ENCODE assay signal across 11 mouse cellular contexts in the genomic region with DNA sequence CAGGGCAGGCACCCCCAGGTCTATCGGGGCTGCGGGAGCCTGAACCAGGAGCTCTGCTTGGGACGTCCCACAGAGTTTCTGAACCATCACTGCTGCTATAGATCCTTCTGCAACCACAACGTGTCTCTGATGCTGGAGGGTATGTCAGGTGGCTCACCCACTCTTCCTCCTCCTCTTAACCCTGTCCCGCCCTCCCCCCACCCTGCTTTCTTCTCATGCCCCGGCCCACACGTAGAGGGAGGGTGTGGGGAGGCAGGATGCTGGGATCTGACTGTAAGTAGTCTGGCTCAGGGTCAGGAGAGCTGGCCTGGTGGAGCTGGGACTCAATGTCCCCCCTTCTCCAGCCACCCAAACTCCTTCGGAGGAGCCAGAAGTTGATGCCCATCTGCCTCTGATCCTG. TPM values are rescaled to one million over a fixed set of nuclear protein-coding genes. Genes with fewer than 3 reads are reported as not detected.
DNase-seq lines count a peak whose midpoint lies in the region; ATAC-seq lines count a peak whose summit lies in the region.
"Had no signal": no experiment of that assay in that cellular context is flagged by ENCODE, and none has a peak within 500 bp of the region (broad histone marks: within the 10 kb centered on the region; RNA-seq: fewer than 3 reads in every experiment).

No protein-coding gene starts in this region.

- peak overlapping the region; percentile 23 for H3K4me3 ChIP-seq in kidney, embryonic 15.5 days (replicated peaks)
- no peak overlapping the region for H3K4me3 ChIP-seq in hindbrain, embryonic 14.5 days (replicated peaks; ENCODE audit: low read length)
- H3K4me3 ChIP-seq in neural tube, embryonic 12.5 days, result no peak overlapping the region

- H3K36me3 ChIP-seq in kidney, embryonic 15.5 days, result peaks cover 7% of the 10 kb centered on the region
- no peaks in the 10 kb centered on the region for H3K36me3 ChIP-seq in hindbrain, embryonic 14.5 days (replicated peaks; ENCODE audit: control insufficient read depth, insufficient read depth)
- no peaks in the 10 kb centered on the region for H3K36me3 ChIP-seq in neural tube, embryonic 12.5 days

- no peaks in the 10 kb centered on the region for H3K9me3 ChIP-seq in kidney, embryonic 15.5 days (replicated peaks)
- no peaks in the 10 kb centered on the region for H3K9me3 ChIP-seq in hindbrain, embryonic 14.5 days (ENCODE audit: control insufficient read depth, low read length)
- no peaks in the 10 kb centered on the region for H3K9me3 ChIP-seq in neural tube, embryonic 12.5 days

- H3K27me3 ChIP-seq in kidney, embryonic 15.5 days, result peaks cover 5% of the 10 kb centered on the region
- H3K27me3 ChIP-seq in hindbrain, embryonic 14.5 days (ENCODE audit: control insufficient read depth, insufficient read depth, low read length), result peaks cover 4% of the 10 kb centered on the region; the same call in 1 of the 2 replicates
- peaks cover 9% of the 10 kb centered on the region for H3K27me3 ChIP-seq in neural tube, embryonic 12.5 days (replicated peaks)

- H3K4me1 ChIP-seq in kidney, embryonic 15.5 days, result peaks cover 67% of the 10 kb centered on the region
- peaks cover 16% of the 10 kb centered on the region for H3K4me1 ChIP-seq in hindbrain, embryonic 14.5 days (replicated peaks; ENCODE audit: control insufficient read depth, insufficient read depth, low read length)
- peaks cover 34% of the 10 kb centered on the region for H3K4me1 ChIP-seq in neural tube, embryonic 12.5 days

- no peak overlapping the region for H3K27ac ChIP-seq in kidney, embryonic 15.5 days
- H3K27ac ChIP-seq in hindbrain, embryonic 14.5 days, result no peak overlapping the region
- H3K27ac ChIP-seq in neural tube, embryonic 12.5 days, result no peak overlapping the region

- no peak for ATAC-seq in kidney, embryonic 15.5 days (replicated peaks; ENCODE audit: low FRiP score)
- ATAC-seq in hindbrain, embryonic 14.5 days (ENCODE audit: low FRiP score), result no peak
- ATAC-seq in neural tube, embryonic 12.5 days (ENCODE audit: low FRiP score, low read depth), result no peak

- H3K4me2 ChIP-seq in kidney, embryonic 15.5 days, result peak overlapping the region; percentile 40
- H3K4me2 ChIP-seq in hindbrain, embryonic 14.5 days (replicated peaks), result peak overlapping the region; percentile 1; the same call in 1 of the 2 replicates
- peak overlapping the region; percentile 31 for H3K4me2 ChIP-seq in neural tube, embryonic 12.5 days (replicated peaks)

- DNase-seq in kidney, adult 11 months, result no peak
- DNase-seq in T-cell, adult 2 months (ENCODE audit: low spot score), result peak; percentile 49
- no peak for DNase-seq in hindbrain, embryonic 14.5 days (ENCODE audit: low spot score)
- no peak for DNase-seq in adrenal gland, postnatal 25 days
- no peak for DNase-seq in gastrocnemius, postnatal 25 days
- no peak for DNase-seq in retina, embryonic 14.5 days (ENCODE audit: low spot score)

- WGBS in kidney, embryonic 15.5 days, result 56% methylated on average over 8 of the region's 8 CpGs
- WGBS in hindbrain, embryonic 14.5 days, result 61% methylated on average over 8 of the region's 8 CpGs
- WGBS in neural tube, embryonic 12.5 days, result 69% methylated on average over 8 of the region's 8 CpGs

- no peak overlapping the region for H3K9ac ChIP-seq in kidney, embryonic 15.5 days
- no peak overlapping the region for H3K9ac ChIP-seq in hindbrain, embryonic 14.5 days
- H3K9ac ChIP-seq in neural tube, embryonic 12.5 days, result no peak overlapping the region

RNA-seq across cellular contexts. Expression of a gene that starts 7.1 kb away (rescaled TPM):
- 17.2 and 18.4 TPM in 2 replicates for polyA plus RNA-seq in kidney, embryonic 15.5 days (2015; fragmentation: Nextera tagmentation; extraction: Ambion mirVana)
- 5.7 and 6.2 TPM in 2 replicates for polyA plus RNA-seq in hindbrain, embryonic 14.5 days (2014; fragmentation: Nextera tagmentation; extraction: Ambion mirVana)
- 8.3 and 10.2 TPM in 2 replicates for polyA plus RNA-seq in neural tube, embryonic 12.5 days (2016; fragmentation: Nextera tagmentation; extraction: Ambion mirVana)
- 11.1 and 15.5 TPM in 2 replicates for total RNA-seq in adrenal gland, postnatal 25 days (2021)
- total RNA-seq in gastrocnemius, postnatal 25 days (2021), result 10 to 100 TPM; 10.7 to 13.0 TPM

RNA-seq across cellular contexts. Expression of a gene that starts 19.9 kb away (rescaled TPM):
- not detected in 2 replicates for polyA plus RNA-seq in kidney, embryonic 15.5 days (2015; fragmentation: Nextera tagmentation; extraction: Ambion mirVana)
- polyA plus RNA-seq in hindbrain, embryonic 14.5 days (2014; fragmentation: Nextera tagmentation; extraction: Ambion mirVana), result not detected in 2 replicates
- polyA plus RNA-seq in neural tube, embryonic 12.5 days (2016; fragmentation: Nextera tagmentation; extraction: Ambion mirVana), result not detected in 2 replicates
- total RNA-seq in adrenal gland, postnatal 25 days (2021), result 0.62 and 0.64 TPM in 2 replicates
- total RNA-seq in gastrocnemius, postnatal 25 days (2021), result not detected
- total RNA-seq: layer of hippocampus, adult 18-20 months; MEL had no signal
- polyA plus RNA-seq: forebrain, embryonic 11.5 days had no signal

RNA-seq across cellular contexts. Expression of a gene that starts 38.5 kb away (rescaled TPM):
- polyA plus RNA-seq in kidney, embryonic 15.5 days (2015; fragmentation: Nextera tagmentation; extraction: Ambion mirVana), result 6.2 and 6.4 TPM in 2 replicates
- 30.0 and 35.7 TPM in 2 replicates for polyA plus RNA-seq in hindbrain, embryonic 14.5 days (2014; fragmentation: Nextera tagmentation; extraction: Ambion mirVana)
- polyA plus RNA-seq in neural tube, embryonic 12.5 days (2016; fragmentation: Nextera tagmentation; extraction: Ambion mirVana), result 15.9 and 17.6 TPM in 2 replicates
- 9.0 and 11.2 TPM in 2 replicates for total RNA-seq in adrenal gland, postnatal 25 days (2021)
- 10 to 100 TPM; 23.0 to 34.4 TPM for total RNA-seq in gastrocnemius, postnatal 25 days (2021)

RNA-seq across cellular contexts. Expression of a gene that starts 57.0 kb away (rescaled TPM):
- polyA plus RNA-seq in kidney, embryonic 15.5 days (2015; fragmentation: Nextera tagmentation; extraction: Ambion mirVana), result 0.22 and 0.44 TPM in 2 replicates
- 0.16 and 0.17 TPM in 2 replicates for polyA plus RNA-seq in hindbrain, embryonic 14.5 days (2014; fragmentation: Nextera tagmentation; extraction: Ambion mirVana)
- 0.55 and 0.84 TPM in 2 replicates for polyA plus RNA-seq in neural tube, embryonic 12.5 days (2016; fragmentation: Nextera tagmentation; extraction: Ambion mirVana)
- total RNA-seq in adrenal gland, postnatal 25 days (2021), result 9.0 and 10.2 TPM in 2 replicates
- 1 to 10 TPM in 1 of 2 experiments, under 1 TPM in 1; 0.59 to 1.1 TPM for total RNA-seq in gastrocnemius, postnatal 25 days (2021)
- total RNA-seq: MEL had no signal
